Comparison of ENCODE assay signal across 18 mouse cellular contexts in the genomic region with DNA sequence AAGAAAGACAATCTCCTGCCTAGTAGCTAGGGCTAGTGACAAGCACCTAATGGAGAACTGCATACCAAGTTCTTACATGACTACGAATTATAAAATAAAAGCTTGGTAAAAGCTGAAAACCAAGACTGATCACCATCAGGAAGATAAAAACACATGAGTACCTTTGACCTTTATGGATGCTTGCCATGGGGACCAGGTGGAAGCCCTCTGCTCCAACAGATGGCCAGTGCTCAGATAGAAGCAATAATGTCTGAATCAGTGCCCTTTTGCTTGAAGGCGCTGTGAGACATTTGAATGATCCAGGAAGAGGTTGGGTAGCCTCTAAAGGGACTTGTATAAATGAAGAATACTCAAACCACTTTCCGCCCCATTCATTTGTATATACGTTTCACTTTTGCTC.
"Had no signal": no experiment of that assay in that cellular context is flagged by ENCODE, and none has a peak within 500 bp of the region (broad histone marks: within the 10 kb centered on the region; RNA-seq: fewer than 3 reads in every experiment).

No protein-coding gene starts in this region.

- H3K27ac ChIP-seq: midbrain, embryonic 10.5 days; midbrain, embryonic 12.5 days; midbrain, embryonic 15.5 days; neural tube, embryonic 13.5 days; neural tube, embryonic 15.5 days had no signal

- H3K9me3 ChIP-seq: midbrain, embryonic 10.5 days; midbrain, embryonic 12.5 days; midbrain, embryonic 15.5 days; neural tube, embryonic 13.5 days; neural tube, embryonic 15.5 days had no signal

- H3K36me3 ChIP-seq: midbrain, embryonic 10.5 days; midbrain, embryonic 12.5 days; midbrain, embryonic 15.5 days; neural tube, embryonic 13.5 days; neural tube, embryonic 15.5 days had no signal

- H3K4me1 ChIP-seq: midbrain, embryonic 10.5 days; midbrain, embryonic 12.5 days; midbrain, embryonic 15.5 days; neural tube, embryonic 13.5 days; neural tube, embryonic 15.5 days had no signal

- ATAC-seq: midbrain, embryonic 15.5 days had no signal

- H3K9ac ChIP-seq: lung, embryonic 14.5 days; midbrain, embryonic 12.5 days; midbrain, embryonic 15.5 days; neural tube, embryonic 13.5 days; neural tube, embryonic 15.5 days had no signal

- DNase-seq: lung, adult 18-20 months; lung, embryonic 14.5 days; lung, postnatal 10 days; lung, postnatal 4 days; retina, postnatal 1 day; right cerebral cortex, adult 18-20 months; right cerebral cortex, postnatal 25 days; right cerebral cortex, postnatal 4 days; spleen, adult 18-20 months; thymus, adult 18-20 months; thymus, postnatal 14 days; thymus, postnatal 36 days had no signal

- H3K27me3 ChIP-seq: midbrain, embryonic 12.5 days; midbrain, embryonic 15.5 days; neural tube, embryonic 13.5 days; neural tube, embryonic 15.5 days had no signal

- H3K4me2 ChIP-seq: lung, embryonic 14.5 days; midbrain, embryonic 12.5 days; midbrain, embryonic 15.5 days; neural tube, embryonic 13.5 days; neural tube, embryonic 15.5 days had no signal

- H3K4me3 ChIP-seq: midbrain, embryonic 10.5 days; midbrain, embryonic 12.5 days; midbrain, embryonic 15.5 days; myocyte; neural tube, embryonic 13.5 days; neural tube, embryonic 15.5 days had no signal
